Mouse (Mus musculus) CD4-positive, CD25-positive, alpha-beta regulatory T cell, adult 4 months (primary cell): Measurements from ENCODE around the gene Sppl3. TPM values are rescaled to one million over a fixed set of nuclear protein-coding genes. Genes with fewer than 3 reads are reported as not detected.
"Not testable (repeated sequence)": the region's sequence is repeated elsewhere in the genome, so short reads cannot be mapped to it uniquely, and the experiment has no call there.

ENCODE experiments used
- ATAC-seq: one replicate; pipeline ENCODE4 v1.8.0; 2017
- polyA plus RNA-seq, 2 experiments: library from polyadenylated mRNA; unstranded; fragments of 100-300 nt; shearing (Covaris generic); gene quantifications; one replicate each; pipeline ENCODE4 v1.2.1; 2017

Sppl3 gene
- polyA plus RNA-seq, 2 experiments from 2014 or later: 10.2 to 14.2 TPM

GRCm38 (mm10) chr5:115076144-115076901 lies 65.4 kb downstream of the Sppl3 start:
- ATAC-seq: peak; percentile 66

GRCm38 (mm10) chr5:115081636-115082035 lies 70.7 kb downstream of the Sppl3 start:
- no peak for ATAC-seq

- no peak for ATAC-seq
These were observed 72.6 kb downstream of the Sppl3 start for GRCm38 (mm10) chr5:115083492-115083891.

- no peak for ATAC-seq
These were observed 74.7 kb downstream of the Sppl3 start for GRCm38 (mm10) chr5:115085675-115086074.

- no peak for ATAC-seq
These were observed 78.8 kb downstream of the Sppl3 start for GRCm38 (mm10) chr5:115089592-115090268.

- ATAC-seq: no peak
These were observed 80.1 kb downstream of the Sppl3 start for GRCm38 (mm10) chr5:115091015-115091414.

GRCm38 (mm10) chr5:115091776-115092175 lies 80.8 kb downstream of the Sppl3 start:
- ATAC-seq: no peak

GRCm38 (mm10) chr5:115098195-115098594 lies 87.3 kb downstream of the Sppl3 start, which contains the start of gene Gm10401:
TSS of gene Gm10401 (minus strand) at chr5:115098295.
- no peak for ATAC-seq

GRCm38 (mm10) chr5:115099530-115099929 lies 88.6 kb downstream of the Sppl3 start:
- no peak for ATAC-seq

GRCm38 (mm10) chr5:115099991-115100390 lies 89.1 kb downstream of the Sppl3 start:
- no peak for ATAC-seq

- no peak for ATAC-seq
These were observed 89.5 kb downstream of the Sppl3 start for GRCm38 (mm10) chr5:115100473-115100872.

- ATAC-seq: no peak
These were observed 91.3 kb downstream of the Sppl3 start for GRCm38 (mm10) chr5:115102231-115102630.

GRCm38 (mm10) chr5:115103253-115103652 lies 92.3 kb downstream of the Sppl3 start:
- ATAC-seq: not testable (repeated sequence)

- ATAC-seq: no peak
These were observed 100.2 kb downstream of the Sppl3 start for GRCm38 (mm10) chr5:115111156-115111555.

- ATAC-seq: no peak
These were observed 102.3 kb downstream of the Sppl3 start for GRCm38 (mm10) chr5:115113244-115113643.

- ATAC-seq: no peak
These were observed 103.6 kb downstream of the Sppl3 start for GRCm38 (mm10) chr5:115114501-115114900.

- ATAC-seq: no peak
These were observed 105.5 kb downstream of the Sppl3 start for GRCm38 (mm10) chr5:115116426-115116825.

- no peak for ATAC-seq
These were observed 106.5 kb downstream of the Sppl3 start for GRCm38 (mm10) chr5:115117467-115117866.

- peak; percentile 96 for ATAC-seq
These were observed 108.1 kb downstream of the Sppl3 start, which contains the start of gene Acads for GRCm38 (mm10) chr5:115118961-115119570. TSS of gene Acads (minus strand) at chr5:115119346.

- ATAC-seq: no peak
These were observed 110.0 kb downstream of the Sppl3 start for GRCm38 (mm10) chr5:115120978-115121377.

- no peak for ATAC-seq
These were observed 113.8 kb downstream of the Sppl3 start for GRCm38 (mm10) chr5:115124690-115125089.

- peak; percentile 94 for ATAC-seq
These were observed 114.4 kb downstream of the Sppl3 start for GRCm38 (mm10) chr5:115125211-115125871.
